Mouse (Mus musculus) CD4-positive naive resting alpha-beta T cell, adult 57 days (primary cell): ENCODE results near the gene Selenom. TPM values are rescaled to one million over a fixed set of nuclear protein-coding genes. Genes with fewer than 3 reads are reported as not detected.

ENCODE experiments used
- total RNA-seq: library from RNA; stranded (reverse); gene quantifications from one replicate; pipeline ENCODE4 v1.2.4, GENCODE M21; 2023

The Selenom gene
- total RNA-seq = not detected

GRCm38 (mm10) chr11:3514529-3515054, at the start of gene Selenom:
TSS of gene Selenom (plus strand) at chr11:3514684.

GRCm38 (mm10) chr11:3487952-3488570, 26.4 kb upstream of the Selenom start, which contains the start of gene Pla2g3:
TSS of gene Pla2g3 (plus strand) at chr11:3488284.

GRCm38 (mm10) chr11:3540451-3541085, 26.1 kb downstream of the Selenom start, which contains the start of gene Smtn:
TSS of gene Smtn (minus strand) at chr11:3540612.

Other genes with a start within 250 kb of the Selenom start
- gene Drg1, start 248.3 kb upstream of the Selenom start, total RNA-seq = 57.3 TPM
- 100 TPM for gene Patz1, start 225.8 kb upstream of the Selenom start, total RNA-seq
- gene Pik3ip1, start 184.3 kb upstream of the Selenom start, total RNA-seq = 363 TPM
- gene Limk2, start 105.5 kb upstream of the Selenom start, total RNA-seq = 108 TPM
- 17.9 TPM for gene Rnf185, start 62.3 kb upstream of the Selenom start, total RNA-seq
- 0.21 TPM for gene Pla2g3, start 26.4 kb upstream of the Selenom start, total RNA-seq
- not detected for gene Inpp5j, start 9.9 kb upstream of the Selenom start, total RNA-seq
- gene Smtn, start 25.9 kb downstream of the Selenom start, total RNA-seq = 0.56 TPM
- gene Morc2a, start 134.5 kb downstream of the Selenom start, total RNA-seq = 64.4 TPM